In genomic region chr12:33153850-33154249, GRCm38 (mm10) we compare ENCODE assay signal across 32 mouse cellular contexts. TPM values are rescaled to one million over a fixed set of nuclear protein-coding genes. Genes with fewer than 3 reads are reported as not detected.
DNase-seq lines count a peak whose midpoint lies in the region; ATAC-seq and TF ChIP-seq lines count a peak whose summit lies in the region.
"Had no signal": no experiment of that assay in that cellular context is flagged by ENCODE, and none has a peak within 500 bp of the region (broad histone marks: within the 10 kb centered on the region; RNA-seq: fewer than 3 reads in every experiment).

No protein-coding gene starts in this region.

- H3K79me2 ChIP-seq in MEL (ENCODE audit: control insufficient read depth, insufficient read depth, low read length, poor library complexity), result peaks cover 2% of the 10 kb centered on the region; the same call in 1 of the 2 replicates

- intact Hi-C loops in heart, postnatal 14 days (cut with DNase I), result loop anchor here (2.0 kb wide), 1 partner anchor 181 kb away; no protein-coding TSS in a partner anchor

- ATAC-seq in erythroid progenitor cell, adult 5-6 weeks (replicated peaks; ENCODE audit: low FRiP score, poor library complexity, severe bottlenecking), result peak; percentile 72
- ATAC-seq in liver, embryonic 14.5 days (ENCODE audit: insufficient read depth), result peak; percentile 79
- ATAC-seq in megakaryocyte-erythroid progenitor cell, adult 5-6 weeks (replicated peaks; ENCODE audit: low FRiP score, low TSS enrichment, poor library complexity, severe bottlenecking), result peak; percentile 88
- ATAC-seq: CD4-positive, CD25-positive, alpha-beta regulatory T cell, adult 4 months; intestine, postnatal 0 days had no signal

- peak overlapping the region; percentile 62 for H3K27ac ChIP-seq in MEL (ENCODE audit: control insufficient read depth, low read depth, low read length)
- H3K27ac ChIP-seq in liver, embryonic 14.5 days, result peak overlapping the region; percentile 47
- H3K27ac ChIP-seq: embryonic facial prominence, embryonic 13.5 days; forebrain, embryonic 12.5 days; heart, embryonic 10.5 days; heart, embryonic 15.5 days; hindbrain, embryonic 13.5 days; kidney, embryonic 15.5 days; left cerebral cortex, adult 2 months; neural tube, embryonic 12.5 days had no signal

- peak overlapping the region; percentile 38 for H3K4me2 ChIP-seq in liver, embryonic 14.5 days (ENCODE audit: low read depth)
- H3K4me2 ChIP-seq: embryonic facial prominence, embryonic 13.5 days; forebrain, embryonic 12.5 days; heart, embryonic 15.5 days; hindbrain, embryonic 13.5 days; kidney, embryonic 15.5 days; lung, embryonic 14.5 days; midbrain, embryonic 11.5 days; neural tube, embryonic 12.5 days had no signal

- peak; percentile 71 to 83 for TF ChIP-seq EP300 in MEL (IDR thresholded peaks at IDR 0.05; ENCODE audit: low read depth in 1 of 2, low read length in 2 of 2)
- TF ChIP-seq EP300 in liver, embryonic 14.5 days (IDR thresholded peaks at IDR 0.05; ENCODE audit: low read depth), result peak; percentile 78

- H3K4me1 ChIP-seq in MEL (ENCODE audit: control insufficient read depth in 1 of 2, insufficient read depth in 2 of 2, low read length in 2 of 2), result peaks cover 17 to 40% of the 10 kb centered on the region in 2 experiments
- H3K4me1 ChIP-seq in liver, embryonic 14.5 days (replicated peaks; ENCODE audit: control insufficient read depth in 2 of 2, insufficient read depth in 2 of 2, low read length in 1 of 2), result peaks cover 27 to 33% of the 10 kb centered on the region in 2 experiments

- TF ChIP-seq POLR2A in MEL (IDR thresholded peaks at IDR 0.05; ENCODE audit: control insufficient read depth in 1 of 2, insufficient read depth in 1 of 2, low read depth in 1 of 2, low read length in 2 of 2, poor library complexity in 1 of 2), result no peak

- no peaks in the 10 kb centered on the region for H3K9me3 ChIP-seq in MEL (replicated peaks; ENCODE audit: insufficient read depth, low read length)
- no peaks in the 10 kb centered on the region for H3K9me3 ChIP-seq in liver, embryonic 14.5 days (ENCODE audit: control insufficient read depth, low read length)
- H3K9me3 ChIP-seq: embryonic facial prominence, embryonic 13.5 days; forebrain, embryonic 12.5 days; heart, embryonic 10.5 days; heart, embryonic 15.5 days; hindbrain, embryonic 13.5 days; kidney, embryonic 15.5 days; neural tube, embryonic 12.5 days had no signal

- no peak for TF ChIP-seq CTCF in MEL (IDR thresholded peaks at IDR 0.05 in 2 of 3, conservative IDR thresholded peaks at IDR 0.05 in 1 of 3; ENCODE audit: control insufficient read depth in 1 of 3, insufficient read depth in 1 of 3, low read depth in 2 of 3, low read length in 3 of 3, poor library complexity in 1 of 3, severe bottlenecking in 1 of 3)
- no peak for TF ChIP-seq CTCF in liver, embryonic 14.5 days (IDR thresholded peaks at IDR 0.05; ENCODE audit: low read depth)

- no peaks in the 10 kb centered on the region for H3K27me3 ChIP-seq in MEL (ENCODE audit: control insufficient read depth in 1 of 2, insufficient read depth in 2 of 2, low read length in 2 of 2)
- H3K27me3 ChIP-seq in liver, embryonic 14.5 days (ENCODE audit: control insufficient read depth, insufficient read depth, low read length), result no peaks in the 10 kb centered on the region
- H3K27me3 ChIP-seq: embryonic facial prominence, embryonic 13.5 days; forebrain, embryonic 12.5 days; heart, embryonic 15.5 days; hindbrain, embryonic 13.5 days; kidney, embryonic 15.5 days; neural tube, embryonic 12.5 days had no signal

- WGBS in liver, embryonic 14.5 days (ENCODE audit: insufficient replicate concordance), result 34% methylated on average over 3 of the region's 3 CpGs

- peaks cover 0 to 30% of the 10 kb centered on the region in 2 experiments; a peak in 2 of 4 replicates for H3K36me3 ChIP-seq in MEL (ENCODE audit: control insufficient read depth in 1 of 2, insufficient read depth in 2 of 2, low read length in 2 of 2)
- H3K36me3 ChIP-seq in liver, embryonic 14.5 days (replicated peaks; ENCODE audit: control insufficient read depth, insufficient read depth, low read depth), result no peaks in the 10 kb centered on the region
- H3K36me3 ChIP-seq: forebrain, embryonic 12.5 days; heart, embryonic 10.5 days; heart, embryonic 15.5 days; kidney, embryonic 15.5 days had no signal

- no peak overlapping the region for H3K9ac ChIP-seq in MEL (ENCODE audit: control insufficient read depth, low read depth, low read length, poor library complexity, severe bottlenecking)
- peak overlapping the region; percentile 5 for H3K9ac ChIP-seq in liver, embryonic 14.5 days (replicated peaks)
- H3K9ac ChIP-seq: embryonic facial prominence, embryonic 13.5 days; forebrain, embryonic 12.5 days; heart, embryonic 15.5 days; hindbrain, embryonic 13.5 days; kidney, embryonic 15.5 days; lung, embryonic 14.5 days; neural tube, embryonic 12.5 days had no signal

- peak; percentile 68 for DNase-seq in MEL (ENCODE audit: low read depth, low spot score)
- DNase-seq in liver, embryonic 14.5 days (ENCODE audit: low read depth in 3 of 3, low spot score in 3 of 3), result peak in 2 of 3 experiments; percentile 35 to 52
- no peak for DNase-seq in adrenal gland, postnatal 10 days
- no peak for DNase-seq in left cerebral cortex, adult 8-10 months (ENCODE audit: low spot score in 2 of 2)
- no peak for DNase-seq in heart, postnatal 14 days
- DNase-seq: adrenal gland, adult 8-10 months; cerebellum, adult 11 months; cerebellum, adult 9-10 months; cerebellum, postnatal 36 days; gastrocnemius, postnatal 14 days; heart, adult 11 months; heart, postnatal 36 days; kidney, postnatal 25 days; left cerebral cortex, postnatal 4 days; lung, embryonic 14.5 days; lung, postnatal 14 days; right cerebral cortex, postnatal 4 days; thymus, postnatal 4 days had no signal

- no peak for TF ChIP-seq RAD21 in MEL (IDR thresholded peaks at IDR 0.05; ENCODE audit: low read depth, low read length)

- H3K4me3 ChIP-seq in MEL (ENCODE audit: control insufficient read depth in 1 of 2, insufficient read depth in 1 of 2, low read depth in 2 of 2, low read length in 2 of 2), result no peak overlapping the region
- no peak overlapping the region for H3K4me3 ChIP-seq in liver, embryonic 14.5 days (ENCODE audit: insufficient read depth in 1 of 2, low read depth in 2 of 2, low read length in 2 of 2)
- H3K4me3 ChIP-seq: embryonic facial prominence, embryonic 13.5 days; forebrain, embryonic 12.5 days; heart, embryonic 10.5 days; heart, embryonic 15.5 days; hindbrain, embryonic 13.5 days; kidney, embryonic 15.5 days; left cerebral cortex, adult 2 months; myocyte; neural tube, embryonic 12.5 days had no signal

TF ChIP-seq in MEL, 35 proteins besides CTCF, POLR2A, EP300 and RAD21:
- TF ChIP-seq ETS1 (IDR thresholded peaks at IDR 0.05; ENCODE audit: low read depth, low read length) (peak; percentile 49; the same call in 1 of the 2 replicates), USF2 (IDR thresholded peaks at IDR 0.05; ENCODE audit: borderline replicate concordance in 1 of 2, insufficient read depth in 1 of 2, low read depth in 1 of 2, low read length in 2 of 2) (no peak), GATA1 (IDR thresholded peaks at IDR 0.05; ENCODE audit: low read depth, low read length) (peak; percentile 90), MYC (IDR thresholded peaks at IDR 0.05; ENCODE audit: low read depth, low read length) (peak; percentile 59; the same call in 1 of the 2 replicates), ELF1 (IDR thresholded peaks at IDR 0.05; ENCODE audit: low read depth, low read length) (0 out of 2 replicates have a peak, but pooled peaks have one; percentile 12), JUND (IDR thresholded peaks at IDR 0.05; ENCODE audit: low read depth, low read length) (no peak), MYB (IDR thresholded peaks at IDR 0.05; ENCODE audit: low read depth, low read length) (no peak), MXI1 (IDR thresholded peaks at IDR 0.05; ENCODE audit: low read depth, low read length) (peak; percentile 51), MAX (IDR thresholded peaks at IDR 0.05; ENCODE audit: low read length) (peak; percentile 55), SIN3A (IDR thresholded peaks at IDR 0.05; ENCODE audit: low read length) (peak; percentile 59; the same call in 1 of the 2 replicates), TCF12 (IDR thresholded peaks at IDR 0.05; ENCODE audit: low read depth, low read length) (peak; percentile 85), TAL1 (IDR thresholded peaks at IDR 0.05; ENCODE audit: low read length) (peak; percentile 39)

RNA-seq across cellular contexts. Expression of gene Atxn7l1, which starts 6.4 kb away (rescaled TPM):
- 11.6 and 15.1 TPM in 2 replicates for total RNA-seq in MEL (2012; rRNA removed)
- 10 to 100 TPM in 1 of 2 experiments, not detected in 1; 50.3 TPM for polyA plus RNA-seq in MEL (2012; ENCODE audit: insufficient read depth in 1 of 2, insufficient read length in 2 of 2, low read depth in 1 of 2, low replicate concordance in 2 of 2, missing spikeins in 1 of 2)
- 127 and 158 TPM in 2 replicates for total RNA-seq in erythroid progenitor cell, adult 5-6 weeks (2015; ENCODE audit: low replicate concordance)
- total RNA-seq in erythroid progenitor cell, adult 5-6 weeks (2017; ENCODE audit: low replicate concordance), result 70.7 and 76.5 TPM in 2 replicates
- polyA plus RNA-seq in liver, embryonic 14.5 days (2012; rRNA removed), result 11.9 and 13.3 TPM in 2 replicates
- polyA plus RNA-seq in liver, embryonic 14.5 days (2014; fragmentation: Nextera tagmentation; extraction: Ambion mirVana), result 13.9 and 15.2 TPM in 2 replicates
- 116 and 120 TPM in 2 replicates for total RNA-seq in megakaryocyte-erythroid progenitor cell, adult 5-6 weeks (2014; fragmentation: Nextera tagmentation)
- 29.5 and 49.3 TPM in 2 replicates for total RNA-seq in megakaryocyte-erythroid progenitor cell, adult 5-6 weeks (2017)
- 10 to 100 TPM; 20.1 to 32.3 TPM for total RNA-seq in adrenal gland, postnatal 10 days (2021)
- 10 to 100 TPM; 58.3 to 64.4 (median 61.0) TPM for total RNA-seq in left cerebral cortex, adult 8-10 months (2022)
- 10 to 100 TPM; 17.1 to 18.6 TPM for total RNA-seq in heart, postnatal 14 days (2021)

Comparison
In these comparisons a context has a peak if more than half of its experiments do, and no peak if none do; other contexts are left out.
1. DNase-seq: peak in MEL (single experiment) and liver, embryonic 14.5 days (2 of 3); none in adrenal gland, postnatal 10 days (single experiment), left cerebral cortex, adult 8-10 months (0 of 2) and heart, postnatal 14 days (0 of 2).
2. Peak in every context shown above with its lines, with median percentiles within 50 percentile points of each other: ATAC-seq.